In genomic region chr3:94804146-94804545, GRCm38 (mm10) we compare ENCODE assay signal across 8 mouse cellular contexts. TPM values are rescaled to one million over a fixed set of nuclear protein-coding genes. Genes with fewer than 3 reads are reported as not detected.
DNase-seq lines count a peak whose midpoint lies in the region; ATAC-seq lines count a peak whose summit lies in the region.

No protein-coding gene starts in this region.

- H3K27ac ChIP-seq in hindbrain, embryonic 11.5 days (ENCODE audit: low read depth, low read length) = no peak overlapping the region
- no peak overlapping the region for H3K27ac ChIP-seq in hindbrain, embryonic 12.5 days
- H3K27ac ChIP-seq in forebrain, embryonic 15.5 days (replicated peaks) = no peak overlapping the region

- DNase-seq in hindbrain, embryonic 11.5 days (ENCODE audit: low spot score) = peak; percentile 30
- DNase-seq in brain, adult 2 months (ENCODE audit: low read depth, low spot score) = peak; percentile 34
- peak; percentile 63 for DNase-seq in mesoderm, embryonic 11.5 days (ENCODE audit: low read depth, low spot score)
- no peak for DNase-seq in left cerebral cortex, adult 11 months (ENCODE audit: low spot score)
- DNase-seq in frontal cortex, postnatal 25 days (ENCODE audit: low spot score in 2 of 2) = no peak
- no peak for DNase-seq in c-Kit-positive CD71-positive TER-119-positive erythroid progenitor cells, embryonic 14.5 days (ENCODE audit: low spot score)

- no peak overlapping the region for H3K9ac ChIP-seq in hindbrain, embryonic 11.5 days (ENCODE audit: low read depth, low read length)
- H3K9ac ChIP-seq in hindbrain, embryonic 12.5 days = no peak overlapping the region
- no peak overlapping the region for H3K9ac ChIP-seq in forebrain, embryonic 15.5 days (replicated peaks)

- H3K27me3 ChIP-seq in hindbrain, embryonic 11.5 days (ENCODE audit: control insufficient read depth, insufficient read depth, low read length) = no peaks in the 10 kb centered on the region
- no peaks in the 10 kb centered on the region for H3K27me3 ChIP-seq in hindbrain, embryonic 12.5 days
- H3K27me3 ChIP-seq in forebrain, embryonic 15.5 days = no peaks in the 10 kb centered on the region

- no peaks in the 10 kb centered on the region for H3K9me3 ChIP-seq in hindbrain, embryonic 11.5 days (ENCODE audit: control insufficient read depth, low read length)
- H3K9me3 ChIP-seq in hindbrain, embryonic 12.5 days (replicated peaks) = no peaks in the 10 kb centered on the region
- H3K9me3 ChIP-seq in forebrain, embryonic 15.5 days = no peaks in the 10 kb centered on the region

- 6% methylated on average over 10 of the region's 10 CpGs for WGBS in hindbrain, embryonic 11.5 days
- 7% methylated on average over 10 of the region's 10 CpGs for WGBS in hindbrain, embryonic 12.5 days
- 1% methylated on average over 10 of the region's 10 CpGs for WGBS in forebrain, embryonic 15.5 days

- no peaks in the 10 kb centered on the region for H3K4me1 ChIP-seq in hindbrain, embryonic 11.5 days (replicated peaks; ENCODE audit: control insufficient read depth, insufficient read depth, low read length)
- 0 out of 2 replicates have a peak, but pooled peaks cover 8% of the 10 kb centered on the region for H3K4me1 ChIP-seq in hindbrain, embryonic 12.5 days
- H3K4me1 ChIP-seq in forebrain, embryonic 15.5 days = peaks cover 11% of the 10 kb centered on the region

- no peak overlapping the region for H3K4me3 ChIP-seq in hindbrain, embryonic 11.5 days (ENCODE audit: low read depth, low read length)
- H3K4me3 ChIP-seq in hindbrain, embryonic 12.5 days = no peak overlapping the region
- H3K4me3 ChIP-seq in forebrain, embryonic 15.5 days = no peak overlapping the region

- no peaks in the 10 kb centered on the region for H3K36me3 ChIP-seq in hindbrain, embryonic 11.5 days (ENCODE audit: control insufficient read depth, insufficient read depth, low read length)
- no peaks in the 10 kb centered on the region for H3K36me3 ChIP-seq in hindbrain, embryonic 12.5 days
- no peaks in the 10 kb centered on the region for H3K36me3 ChIP-seq in forebrain, embryonic 15.5 days

- H3K4me2 ChIP-seq in hindbrain, embryonic 11.5 days (replicated peaks; ENCODE audit: low read depth, low read length) = no peak overlapping the region
- H3K4me2 ChIP-seq in hindbrain, embryonic 12.5 days (replicated peaks) = no peak overlapping the region
- peak overlapping the region; percentile 34 for H3K4me2 ChIP-seq in forebrain, embryonic 15.5 days (replicated peaks)

- ATAC-seq in hindbrain, embryonic 11.5 days (ENCODE audit: low FRiP score) = no peak
- no peak for ATAC-seq in hindbrain, embryonic 12.5 days (ENCODE audit: low FRiP score)
- ATAC-seq in forebrain, embryonic 15.5 days (replicated peaks) = peak; percentile 55; the same call in 1 of the 2 replicates

RNA-seq across cellular contexts. Expression of gene Cgn, which starts 17.9 kb away (rescaled TPM):
- 2.7 and 3.5 TPM in 2 replicates for polyA plus RNA-seq in hindbrain, embryonic 11.5 days (2014; fragmentation: Nextera tagmentation; extraction: Ambion mirVana)
- 4.2 and 5.3 TPM in 2 replicates for polyA plus RNA-seq in hindbrain, embryonic 12.5 days (2016; fragmentation: Nextera tagmentation; extraction: Ambion mirVana)
- 4.8 and 5.8 TPM in 2 replicates for polyA plus RNA-seq in forebrain, embryonic 15.5 days (2015; fragmentation: Nextera tagmentation; extraction: Ambion mirVana)

RNA-seq across cellular contexts. Expression of gene Pogz, which starts 33.2 kb away (rescaled TPM):
- polyA plus RNA-seq in hindbrain, embryonic 11.5 days (2014; fragmentation: Nextera tagmentation; extraction: Ambion mirVana) = 23.8 and 24.3 TPM in 2 replicates
- polyA plus RNA-seq in hindbrain, embryonic 12.5 days (2016; fragmentation: Nextera tagmentation; extraction: Ambion mirVana) = 23.0 and 24.1 TPM in 2 replicates
- polyA plus RNA-seq in forebrain, embryonic 15.5 days (2015; fragmentation: Nextera tagmentation; extraction: Ambion mirVana) = 24.7 and 26.5 TPM in 2 replicates

Comparison
In these comparisons a context has a peak if more than half of its experiments do, and no peak if none do; other contexts are left out.
1. DNase-seq: peak in hindbrain, embryonic 11.5 days (single experiment), brain, adult 2 months (single experiment) and mesoderm, embryonic 11.5 days (single experiment); none in left cerebral cortex, adult 11 months (single experiment), frontal cortex, postnatal 25 days (0 of 2) and c-Kit-positive CD71-positive TER-119-positive erythroid progenitor cells, embryonic 14.5 days (single experiment).